Mouse (Mus musculus) hindbrain, postnatal 0 days (tissue): ENCODE results near the gene Lysmd2. TPM values are rescaled to one million over a fixed set of nuclear protein-coding genes. Genes with fewer than 3 reads are reported as not detected.
"Not testable (repeated sequence)": the region's sequence is repeated elsewhere in the genome, so short reads cannot be mapped to it uniquely, and the experiment has no call there.

Experiments used
- ATAC-seq: fragments of 200-750 bp; cut with Nextera tagmentation; 2 replicates; pipeline ENCODE4 v1.8.0; 2017; ENCODE audit warnings: mild to moderate bottlenecking, moderate TSS enrichment, moderate library complexity
- DNase-seq: peaks from one replicate; pipeline ENCODE4 v3.0.0-alpha.2; 2015; ENCODE audit warnings: low spot score
- H3K27ac ChIP-seq: fragments of 300-500 bp; sonication (generic); 2 replicates; pipeline ENCODE4 v1.5.1; 2014; ENCODE audit warnings: mild to moderate bottlenecking
- H3K27me3 ChIP-seq: fragments of 300-500 bp; sonication (generic); 2 replicates; pipeline ENCODE4 v1.6.1; 2014; ENCODE audit warnings: low read length, mixed read lengths; ENCODE audit not compliant: insufficient read depth
- H3K36me3 ChIP-seq: fragments of 300-500 bp; sonication (generic); 2 replicates; pipeline ENCODE4 v1.6.1; 2014; ENCODE audit warnings: low read length, mixed read lengths; ENCODE audit not compliant: insufficient read depth
- H3K4me1 ChIP-seq: fragments of 300-500 bp; sonication (generic); 2 replicates; pipeline ENCODE4 v1.6.1; 2014; ENCODE audit warnings: antibody characterized with exemption, low read length, mixed read lengths; ENCODE audit not compliant: insufficient read depth
- H3K4me2 ChIP-seq: fragments of 300-500 bp; sonication (generic); 2 replicates; pipeline ENCODE4 v1.6.1; 2014; ENCODE audit warnings: low read depth, mild to moderate bottlenecking, low read length, moderate library complexity, mixed read lengths
- H3K4me3 ChIP-seq: fragments of 300-500 bp; sonication (generic); 2 replicates; pipeline ENCODE4 v1.5.1; 2014; ENCODE audit warnings: low read length
- H3K9ac ChIP-seq: fragments of 300-500 bp; sonication (generic); replicated peaks from 2 replicates; pipeline ENCODE4 v1.6.1; 2014; ENCODE audit warnings: mild to moderate bottlenecking, low read length, moderate library complexity, mixed read lengths
- H3K9me3 ChIP-seq: fragments of 300-500 bp; sonication (generic); 2 replicates; pipeline ENCODE4 v1.6.1; 2016; ENCODE audit warnings: low read length, mixed read lengths
- CTCF ChIP-seq: IDR thresholded peaks from 2 replicates; pipeline ENCODE4 v1.5.1; 2016; ENCODE audit warnings: antibody characterized with exemption, control low read depth, low read depth
- WGBS: fragments of 180-500 bp; shearing (Covaris S2); extraction: QIAGEN DNeasy Blood & Tissue Kit; methylation state at CpG from one replicate; pipeline ENCODE4 v1.1.7; 2014; 5-methylcytosine and 5-hydroxymethylcytosine counted together
- polyA plus RNA-seq: library from polyadenylated mRNA; unstranded; fragments of >200 nt; fragmentation: Nextera tagmentation; extraction: Ambion mirVana; gene quantifications from 2 replicates; pipeline ENCODE4 v1.2.1, GENCODE M21; 2015
- total RNA-seq: library from RNA; depleted of rRNA; stranded (reverse); fragments of >200 nt; gene quantifications from 2 replicates; pipeline ENCODE4 v1.2.3, GENCODE M21; 2014

Lysmd2 gene
- total and polyA plus RNA-seq, 2 experiments from 2014 or later = 37.3 to 39.7 TPM

- TF ChIP-seq CTCF = no peak
- ATAC-seq = no peak
- no peaks in the 10 kb centered on the region for H3K27me3 ChIP-seq
- WGBS = 71% methylated on average over 3 of the region's 3 CpGs
- no peak overlapping the region for H3K27ac ChIP-seq
- no peaks in the 10 kb centered on the region for H3K9me3 ChIP-seq
- H3K4me3 ChIP-seq = no peak overlapping the region
- H3K4me2 ChIP-seq = no peak overlapping the region
- H3K9ac ChIP-seq = no peak overlapping the region
- H3K4me1 ChIP-seq = no peaks in the 10 kb centered on the region
- H3K36me3 ChIP-seq = peaks cover 41% of the 10 kb centered on the region
- DNase-seq = no peak
Measured at GRCm38 (mm10) chr9:75645405-75645804, 19.9 kb downstream of the Lysmd2 start.

DNA sequence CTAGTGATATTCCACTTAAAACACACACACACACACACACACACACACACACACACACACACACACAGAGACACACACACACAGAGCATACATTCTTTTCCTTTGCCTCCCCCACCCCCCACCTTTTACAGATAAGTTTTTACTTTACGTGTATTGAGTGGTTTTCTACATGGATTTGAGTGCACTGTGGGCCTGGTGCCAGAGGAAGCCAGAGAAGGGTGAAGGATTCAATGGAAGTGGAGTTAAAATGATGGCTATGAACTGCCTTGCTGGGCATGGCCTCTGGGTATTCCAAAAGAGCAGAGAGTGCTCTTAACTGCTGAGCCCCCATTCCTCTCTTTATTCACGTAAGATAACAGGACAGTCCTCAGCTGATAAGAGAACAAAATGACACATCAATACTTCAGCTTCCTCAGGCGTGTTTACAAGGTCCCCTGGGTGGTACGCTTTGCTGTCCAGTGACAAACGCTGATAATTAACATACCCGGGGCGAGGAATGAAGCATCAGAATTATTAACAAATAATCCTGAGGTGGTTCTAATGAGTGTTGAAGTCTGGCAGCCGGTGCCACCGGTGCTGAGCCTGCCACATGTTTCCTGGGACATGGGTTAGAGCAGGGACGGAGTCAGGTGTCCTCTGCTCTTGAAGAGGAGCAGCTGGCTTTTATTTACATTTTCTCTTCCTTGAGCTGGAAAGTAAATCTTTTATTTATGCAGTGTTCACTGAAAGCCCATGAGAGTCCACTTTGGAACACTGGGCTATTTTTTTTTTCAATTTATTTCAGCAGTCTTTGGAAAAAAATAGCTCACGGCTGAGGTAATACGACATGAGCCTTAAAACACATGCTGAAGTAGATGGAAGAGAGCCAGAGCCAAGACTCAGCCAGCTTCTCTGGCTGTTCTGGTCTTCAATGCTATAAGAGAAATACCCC is 28.7 kb downstream of the Lysmd2 start:
- Histone ChIP-seq H3K4me1 (no peaks in the 10 kb centered on the region), H3K36me3 (peaks cover 20% of the 10 kb centered on the region), H3K4me3 (no peak overlapping the region), H3K9me3 (no peaks in the 10 kb centered on the region), H3K9ac (no peak overlapping the region), H3K27ac (no peak overlapping the region), H3K4me2 (no peak overlapping the region), H3K27me3 (no peaks in the 10 kb centered on the region)
- ATAC-seq = no peak
- DNase-seq = no peak
- 45% methylated on average over 12 of the region's 12 CpGs for WGBS
- no peak for TF ChIP-seq CTCF

DNA sequence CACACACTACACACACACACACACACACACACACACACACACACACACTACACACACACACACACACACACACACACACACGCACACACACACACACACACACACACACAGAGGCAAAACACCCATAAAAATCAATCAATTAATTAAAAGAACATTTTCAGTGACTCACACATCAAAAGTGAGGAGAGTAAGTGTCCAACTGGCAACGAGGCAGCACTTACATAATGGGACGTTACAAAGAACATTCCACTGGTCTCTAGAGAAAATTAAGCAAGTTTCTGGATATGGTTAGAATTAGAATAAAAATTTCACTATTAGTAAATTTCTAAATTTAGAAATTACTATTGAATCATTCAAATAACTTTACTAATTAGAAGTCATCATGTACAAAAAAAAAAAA is 30.9 kb downstream of the Lysmd2 start:
- H3K4me2 ChIP-seq, H3K27me3 ChIP-seq, H3K9ac ChIP-seq, H3K9me3 ChIP-seq, ATAC-seq, H3K4me1 ChIP-seq, DNase-seq, H3K27ac ChIP-seq, H3K4me3 ChIP-seq: not testable (repeated sequence)
- H3K36me3 ChIP-seq = peaks cover 30% of the 10 kb centered on the region
- WGBS = 75% methylated on average over 3 of the region's 3 CpGs

DNA sequence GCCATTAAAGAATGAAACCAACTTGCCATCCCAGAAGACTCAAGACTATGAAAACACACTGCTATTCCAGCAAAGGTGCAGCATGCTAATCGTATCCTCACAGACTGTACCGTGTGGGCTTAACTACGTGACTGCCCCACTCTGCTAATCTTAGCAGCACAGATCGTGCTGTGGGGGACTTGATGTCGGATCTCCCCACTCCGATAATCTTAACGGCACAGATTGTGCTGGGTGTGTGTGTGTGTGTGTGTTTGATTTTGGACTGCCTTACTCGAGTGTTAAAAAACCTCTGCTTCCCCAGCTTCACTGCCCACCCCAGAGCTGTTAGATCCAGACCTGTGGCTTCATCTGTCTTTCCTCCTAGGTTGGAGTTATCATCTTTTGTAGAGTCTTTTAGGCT is 35.4 kb downstream of the Lysmd2 start:
- H3K9me3 ChIP-seq = no peaks in the 10 kb centered on the region
- no peak overlapping the region for H3K27ac ChIP-seq
- ATAC-seq (no peak), DNase-seq (no peak)
- 94% methylated on average over 8 of the region's 8 CpGs for WGBS
- H3K9ac ChIP-seq = no peak overlapping the region
- no peak for TF ChIP-seq CTCF
- H3K27me3 ChIP-seq = no peaks in the 10 kb centered on the region
- no peak overlapping the region for H3K4me2 ChIP-seq
- H3K4me1 ChIP-seq = no peaks in the 10 kb centered on the region
- H3K36me3 ChIP-seq = peaks cover 16% of the 10 kb centered on the region; the same call in 1 of the 2 replicates
- no peak overlapping the region for H3K4me3 ChIP-seq

GRCm38 (mm10) chr9:75665364-75665763 is 39.8 kb downstream of the Lysmd2 start:
- Histone ChIP-seq H3K9me3 (no peaks in the 10 kb centered on the region), H3K9ac (no peak overlapping the region), H3K4me2 (no peak overlapping the region), H3K4me3 (no peak overlapping the region), H3K4me1 (no peaks in the 10 kb centered on the region), H3K27ac (no peak overlapping the region), H3K27me3 (no peaks in the 10 kb centered on the region), H3K36me3 (peaks cover 22% of the 10 kb centered on the region)
- no peak for TF ChIP-seq CTCF
- DNase-seq = peak; percentile 46
- 62% methylated on average over 6 of the region's 6 CpGs for WGBS
- 0 out of 2 replicates have a peak, but pooled peaks have one; percentile 45 for ATAC-seq

- Histone ChIP-seq H3K4me2 (no peak overlapping the region), H3K36me3 (peaks cover 16% of the 10 kb centered on the region), H3K4me3 (no peak overlapping the region), H3K9me3 (no peaks in the 10 kb centered on the region), H3K4me1 (no peaks in the 10 kb centered on the region), H3K9ac (no peak overlapping the region), H3K27me3 (no peaks in the 10 kb centered on the region), H3K27ac (peak overlapping the region; percentile 26; the same call in 1 of the 2 replicates)
- peak; percentile 27; the same call in 1 of the 2 replicates for ATAC-seq
- TF ChIP-seq CTCF = no peak
- 71% methylated on average over 5 of the region's 5 CpGs for WGBS
- peak; percentile 51 for DNase-seq
Measured at GRCm38 (mm10) chr9:75666612-75667011, 41.1 kb downstream of the Lysmd2 start.

DNA sequence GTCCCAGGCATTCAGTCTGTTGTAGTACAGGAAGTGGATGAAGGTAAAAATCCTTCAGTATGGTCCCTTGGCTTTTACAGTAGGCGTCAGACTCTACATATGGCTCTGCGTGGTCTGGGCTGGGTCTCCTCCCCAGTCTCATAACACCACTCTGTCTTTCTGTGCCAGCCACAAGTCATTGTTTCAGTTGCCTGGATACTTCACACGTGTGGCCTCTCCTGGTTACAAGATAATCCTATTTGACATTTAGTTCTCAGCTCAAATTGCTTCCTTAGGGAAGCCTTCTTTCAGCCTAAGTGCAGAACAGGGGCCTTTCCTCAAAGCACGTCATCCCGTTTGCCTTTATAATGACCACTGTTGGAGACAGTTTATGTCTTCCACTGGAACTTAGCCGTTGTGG is 47.2 kb downstream of the Lysmd2 start:
- Histone ChIP-seq H3K4me1 (no peaks in the 10 kb centered on the region), H3K4me2 (no peak overlapping the region), H3K4me3 (no peak overlapping the region), H3K27ac (no peak overlapping the region), H3K9me3 (no peaks in the 10 kb centered on the region), H3K36me3 (peaks cover 53% of the 10 kb centered on the region), H3K9ac (no peak overlapping the region), H3K27me3 (no peaks in the 10 kb centered on the region)
- 46% methylated on average over 6 of the region's 6 CpGs for WGBS
- TF ChIP-seq CTCF = no peak
- ATAC-seq = peak; percentile 44; the same call in 1 of the 2 replicates
- DNase-seq = no peak
